Mouse (Mus musculus) neural tube, embryonic 12.5 days (tissue): Measurements from ENCODE around the gene Rps26. TPM values are rescaled to one million over a fixed set of nuclear protein-coding genes. Genes with fewer than 3 reads are reported as not detected.
"Not testable (repeated sequence)": the region's sequence is repeated elsewhere in the genome, so short reads cannot be mapped to it uniquely, and the experiment has no call there.

Experiments used
- ATAC-seq: fragments of 200-750 bp; cut with Nextera tagmentation; 2 replicates; pipeline ENCODE4 v1.8.0; 2017; ENCODE audit warnings: low read depth, mild to moderate bottlenecking, moderate TSS enrichment, moderate library complexity; ENCODE audit not compliant: low FRiP score
- H3K27ac ChIP-seq: fragments of 300-500 bp; sonication (generic); 2 replicates; pipeline ENCODE4 v1.5.1; 2016
- H3K27me3 ChIP-seq: fragments of 300-500 bp; sonication (generic); replicated peaks from 2 replicates; pipeline ENCODE4 v1.6.1; 2016; ENCODE audit warnings: mild to moderate bottlenecking
- H3K36me3 ChIP-seq: fragments of 300-500 bp; sonication (generic); 2 replicates; pipeline ENCODE4 v1.6.1; 2016; ENCODE audit warnings: mild to moderate bottlenecking
- H3K4me1 ChIP-seq: fragments of 300-500 bp; sonication (generic); 2 replicates; pipeline ENCODE4 v1.6.1; 2016
- H3K4me2 ChIP-seq: fragments of 300-500 bp; sonication (generic); replicated peaks from 2 replicates; pipeline ENCODE4 v1.6.1; 2016; ENCODE audit warnings: mild to moderate bottlenecking
- H3K4me3 ChIP-seq: fragments of 300-500 bp; sonication (generic); 2 replicates; pipeline ENCODE4 v1.5.1; 2016
- H3K9ac ChIP-seq: fragments of 300-500 bp; sonication (generic); 2 replicates; pipeline ENCODE4 v1.6.1; 2016; ENCODE audit warnings: mild to moderate bottlenecking
- H3K9me3 ChIP-seq: fragments of 300-500 bp; sonication (generic); 2 replicates; pipeline ENCODE4 v1.6.1; 2016; ENCODE audit warnings: mild to moderate bottlenecking
- WGBS: fragments of 180-500 bp; shearing (Covaris S2); methylation state at CpG from one replicate; pipeline ENCODE4 v1.1.7; 2016; 5-methylcytosine and 5-hydroxymethylcytosine counted together
- polyA plus RNA-seq: library from polyadenylated mRNA; unstranded; fragments of >200 nt; fragmentation: Nextera tagmentation; extraction: Ambion mirVana; gene quantifications from 2 replicates; pipeline ENCODE4 v1.2.1, GENCODE M21; 2016

Rps26 gene
- polyA plus RNA-seq, 1 experiment from 2014 or later: 498 TPM

GRCm38 (mm10) chr10:128618570-128618969, 8.0 kb downstream of the Rps26 start:
- H3K9me3 ChIP-seq: no peaks in the 10 kb centered on the region
- no peak overlapping the region for H3K4me3 ChIP-seq
- no peak for ATAC-seq
- peaks cover 9% of the 10 kb centered on the region for H3K36me3 ChIP-seq
- no peak overlapping the region for H3K9ac ChIP-seq
- no peak overlapping the region for H3K4me2 ChIP-seq
- no peak overlapping the region for H3K27ac ChIP-seq
- no peaks in the 10 kb centered on the region for H3K4me1 ChIP-seq
- WGBS: 87% methylated on average over 1 of the region's 1 CpGs
- H3K27me3 ChIP-seq: no peaks in the 10 kb centered on the region

GRCm38 (mm10) chr10:128615798-128616448, 10.6 kb downstream of the Rps26 start:
- H3K9me3 ChIP-seq, H3K36me3 ChIP-seq, H3K4me2 ChIP-seq, ATAC-seq, H3K27me3 ChIP-seq, H3K9ac ChIP-seq, H3K4me1 ChIP-seq, H3K4me3 ChIP-seq, H3K27ac ChIP-seq: not testable (repeated sequence)
- WGBS: 86% methylated on average over 6 of the region's 7 CpGs

- H3K27ac ChIP-seq: no peak overlapping the region
- no peak overlapping the region for H3K9ac ChIP-seq
- no peaks in the 10 kb centered on the region for H3K36me3 ChIP-seq
- 58% methylated on average over 3 of the region's 3 CpGs for WGBS
- no peaks in the 10 kb centered on the region for H3K4me1 ChIP-seq
- no peaks in the 10 kb centered on the region for H3K9me3 ChIP-seq
- H3K4me3 ChIP-seq: no peak overlapping the region
- ATAC-seq: no peak
- H3K4me2 ChIP-seq: no peak overlapping the region
- H3K27me3 ChIP-seq: no peaks in the 10 kb centered on the region
Measured at GRCm38 (mm10) chr10:128614934-128615333, 11.6 kb downstream of the Rps26 start.

- H3K4me2 ChIP-seq, H3K27me3 ChIP-seq, H3K9me3 ChIP-seq, H3K27ac ChIP-seq, ATAC-seq, H3K4me3 ChIP-seq, H3K36me3 ChIP-seq, H3K9ac ChIP-seq, H3K4me1 ChIP-seq: not testable (repeated sequence)
- WGBS: 68% methylated on average over 4 of the region's 4 CpGs
Measured at GRCm38 (mm10) chr10:128613820-128614219, 12.7 kb downstream of the Rps26 start.

GRCm38 (mm10) chr10:128613154-128613440, 13.4 kb downstream of the Rps26 start:
- Histone ChIP-seq H3K36me3 (no peaks in the 10 kb centered on the region), H3K27me3 (no peaks in the 10 kb centered on the region), H3K4me1 (no peaks in the 10 kb centered on the region), H3K9ac (no peak overlapping the region), H3K27ac (no peak overlapping the region), H3K4me2 (0 out of 2 replicates have a peak overlapping the region, but pooled peaks have one; percentile 20), H3K9me3 (no peaks in the 10 kb centered on the region), H3K4me3 (no peak overlapping the region)
- WGBS: 41% methylated on average over 6 of the region's 6 CpGs
- no peak for ATAC-seq

- Histone ChIP-seq H3K36me3 (no peaks in the 10 kb centered on the region), H3K4me2 (0 out of 2 replicates have a peak overlapping the region, but pooled peaks have one; percentile 20), H3K9me3 (no peaks in the 10 kb centered on the region), H3K27ac (no peak overlapping the region), H3K9ac (no peak overlapping the region), H3K27me3 (no peaks in the 10 kb centered on the region), H3K4me3 (no peak overlapping the region), H3K4me1 (no peaks in the 10 kb centered on the region)
- no peak; the same call in 1 of the 2 replicates for ATAC-seq
- 18% methylated on average over 16 of the region's 16 CpGs for WGBS
Measured at GRCm38 (mm10) chr10:128612433-128613153, 14.0 kb downstream of the Rps26 start.

- no peak overlapping the region for H3K4me2 ChIP-seq
- H3K36me3 ChIP-seq: no peaks in the 10 kb centered on the region
- H3K27me3 ChIP-seq: no peaks in the 10 kb centered on the region
- no peak overlapping the region for H3K4me3 ChIP-seq
- no peak overlapping the region for H3K9ac ChIP-seq
- ATAC-seq: no peak
- no peaks in the 10 kb centered on the region for H3K9me3 ChIP-seq
- 49% methylated on average over 2 of the region's 2 CpGs for WGBS
- no peaks in the 10 kb centered on the region for H3K4me1 ChIP-seq
- no peak overlapping the region for H3K27ac ChIP-seq
Measured at GRCm38 (mm10) chr10:128606483-128606882, 20.1 kb downstream of the Rps26 start.

GRCm38 (mm10) chr10:128602470-128603128, 23.9 kb downstream of the Rps26 start:
- Histone ChIP-seq H3K36me3 (no peaks in the 10 kb centered on the region), H3K9ac (no peak overlapping the region), H3K9me3 (no peaks in the 10 kb centered on the region), H3K27me3 (no peaks in the 10 kb centered on the region), H3K27ac (no peak overlapping the region), H3K4me2 (no peak overlapping the region), H3K4me3 (no peak overlapping the region), H3K4me1 (no peaks in the 10 kb centered on the region)
- no peak for ATAC-seq
- WGBS: 89% methylated on average over 4 of the region's 4 CpGs

GRCm38 (mm10) chr10:128601499-128601898, 25.0 kb downstream of the Rps26 start:
- no peak overlapping the region for H3K9ac ChIP-seq
- no peaks in the 10 kb centered on the region for H3K27me3 ChIP-seq
- ATAC-seq: no peak
- H3K4me1 ChIP-seq: no peaks in the 10 kb centered on the region
- no peaks in the 10 kb centered on the region for H3K9me3 ChIP-seq
- H3K36me3 ChIP-seq: no peaks in the 10 kb centered on the region
- WGBS: 95% methylated on average over 1 of the region's 1 CpGs
- H3K4me2 ChIP-seq: no peak overlapping the region
- H3K4me3 ChIP-seq: no peak overlapping the region
- no peak overlapping the region for H3K27ac ChIP-seq

GRCm38 (mm10) chr10:128598476-128598875, 28.1 kb downstream of the Rps26 start:
- ATAC-seq: no peak
- Histone ChIP-seq H3K9ac (no peak overlapping the region), H3K36me3 (no peaks in the 10 kb centered on the region), H3K4me3 (no peak overlapping the region), H3K4me1 (no peaks in the 10 kb centered on the region), H3K4me2 (no peak overlapping the region), H3K9me3 (no peaks in the 10 kb centered on the region), H3K27me3 (no peaks in the 10 kb centered on the region), H3K27ac (no peak overlapping the region)
- 76% methylated on average over 2 of the region's 2 CpGs for WGBS

GRCm38 (mm10) chr10:128592797-128593196, 33.8 kb downstream of the Rps26 start:
- 74% methylated on average over 5 of the region's 5 CpGs for WGBS
- Histone ChIP-seq H3K27me3 (peaks cover 21% of the 10 kb centered on the region), H3K9ac (no peak overlapping the region), H3K36me3 (no peaks in the 10 kb centered on the region), H3K4me3 (no peak overlapping the region), H3K9me3 (no peaks in the 10 kb centered on the region), H3K27ac (no peak overlapping the region), H3K4me1 (peaks cover 8% of the 10 kb centered on the region; the same call in 1 of the 2 replicates), H3K4me2 (no peak overlapping the region)
- ATAC-seq: no peak

- H3K9me3 ChIP-seq: no peaks in the 10 kb centered on the region
- WGBS: 88% methylated on average over 6 of the region's 6 CpGs
- no peak overlapping the region for H3K4me3 ChIP-seq
- H3K4me2 ChIP-seq: no peak overlapping the region
- no peak overlapping the region for H3K27ac ChIP-seq
- no peak overlapping the region for H3K9ac ChIP-seq
- peaks cover 35% of the 10 kb centered on the region for H3K27me3 ChIP-seq
- no peak for ATAC-seq
- H3K4me1 ChIP-seq: peaks cover 8% of the 10 kb centered on the region; the same call in 1 of the 2 replicates
- no peaks in the 10 kb centered on the region for H3K36me3 ChIP-seq
Measured at GRCm38 (mm10) chr10:128591436-128591835, 35.1 kb downstream of the Rps26 start.
